Mouse (Mus musculus) ovary, postnatal 10 days (tissue): ENCODE results near the gene Card11.

Experiments used
- DNase-seq: peaks from one replicate; pipeline ENCODE4 v3.0.0; 2022; ENCODE audit warnings: low spot score

The Card11 gene

GRCm38 (mm10) chr5:140992093-140993070, 8.0 kb downstream of the Card11 start:
- DNase-seq, result no peak

GRCm38 (mm10) chr5:140985311-140986050, 14.9 kb downstream of the Card11 start:
- DNase-seq, result no peak

- no peak for DNase-seq
These were observed 19.0 kb downstream of the Card11 start for GRCm38 (mm10) chr5:140981370-140981805.

- no peak for DNase-seq
These were observed 19.6 kb downstream of the Card11 start for GRCm38 (mm10) chr5:140980783-140981182.

GRCm38 (mm10) chr5:140980051-140980450, 20.3 kb downstream of the Card11 start:
- no peak for DNase-seq

- DNase-seq, result no peak
These were observed 37.4 kb downstream of the Card11 start for GRCm38 (mm10) chr5:140962945-140963344.

- no peak for DNase-seq
These were observed 39.6 kb downstream of the Card11 start for GRCm38 (mm10) chr5:140960732-140961131.

GRCm38 (mm10) chr5:140959160-140959559, 41.2 kb downstream of the Card11 start:
- no peak for DNase-seq

GRCm38 (mm10) chr5:140957106-140957505, 43.3 kb downstream of the Card11 start:
- no peak for DNase-seq

- no peak for DNase-seq
These were observed 44.7 kb downstream of the Card11 start for GRCm38 (mm10) chr5:140955666-140956065.

GRCm38 (mm10) chr5:140951801-140952200, 48.6 kb downstream of the Card11 start:
- DNase-seq, result no peak

GRCm38 (mm10) chr5:140948009-140948408, 52.4 kb downstream of the Card11 start:
- DNase-seq, result no peak

GRCm38 (mm10) chr5:140946034-140946433, 54.3 kb downstream of the Card11 start:
- DNase-seq, result no peak

GRCm38 (mm10) chr5:140944382-140945125, 55.8 kb downstream of the Card11 start:
- DNase-seq, result no peak

GRCm38 (mm10) chr5:140940923-140941491, 59.4 kb downstream of the Card11 start:
- no peak for DNase-seq

- DNase-seq, result no peak
These were observed 60.0 kb downstream of the Card11 start for GRCm38 (mm10) chr5:140940257-140940922.

- no peak for DNase-seq
These were observed 63.6 kb downstream of the Card11 start for GRCm38 (mm10) chr5:140936816-140937215.

- DNase-seq, result no peak
These were observed 64.5 kb downstream of the Card11 start for GRCm38 (mm10) chr5:140935848-140936247.

GRCm38 (mm10) chr5:140934639-140935315, 65.6 kb downstream of the Card11 start:
- DNase-seq, result no peak

- DNase-seq, result no peak
These were observed 68.7 kb downstream of the Card11 start for GRCm38 (mm10) chr5:140931523-140932229.
